Mouse (Mus musculus): Measurements from ENCODE around the gene Suz12. TPM values are rescaled to one million over a fixed set of nuclear protein-coding genes. Genes with fewer than 3 reads are reported as not detected.

Gene Suz12
- polyA plus RNA-seq, 1 experiment from 2014 or later = 18.0 TPM

DNA sequence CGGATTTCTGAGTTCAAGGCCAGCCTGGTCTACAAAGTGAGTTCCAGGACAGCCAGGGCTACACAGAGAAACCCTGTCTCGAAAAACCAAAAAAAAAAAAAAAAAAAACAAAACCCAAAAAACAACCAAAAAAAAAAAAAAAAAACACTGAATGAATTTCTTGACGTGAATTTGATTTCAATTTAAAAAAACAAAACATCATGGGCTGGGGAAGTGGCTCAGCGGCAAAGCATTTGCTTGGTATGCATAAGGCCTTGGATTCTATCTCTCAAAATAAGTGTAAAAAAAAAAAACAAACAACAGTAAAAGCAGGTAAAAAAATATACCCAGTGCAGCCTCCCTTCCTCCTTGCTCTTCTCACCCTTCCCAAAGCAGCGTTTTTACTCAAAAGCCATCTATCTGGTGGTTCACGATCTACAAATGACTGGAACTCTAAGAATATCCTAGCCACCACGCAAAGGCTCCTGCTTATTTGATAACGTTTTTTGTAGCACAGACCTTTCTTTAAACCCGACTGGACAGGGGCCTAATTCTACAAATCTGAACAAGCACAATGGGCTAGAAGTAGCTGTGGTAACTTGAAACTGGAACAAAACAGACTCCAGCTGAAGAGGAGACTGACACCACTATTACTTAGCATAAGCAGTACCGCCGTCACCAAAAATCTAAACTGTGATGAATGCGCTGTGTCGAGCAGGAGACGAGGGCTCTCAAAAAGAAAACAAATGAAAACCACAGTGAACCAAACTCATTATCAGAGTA lies 85.1 kb downstream of the Suz12 start:
- Histone ChIP-seq H3K4me1 (peaks cover 16% of the 10 kb centered on the region), H3K4me2 (replicated peaks) (no peak overlapping the region), H3K27me3 (no peaks in the 10 kb centered on the region), H3K36me3 (0 out of 2 replicates have a peak, but pooled peaks cover 3% of the 10 kb centered on the region), H3K9ac (no peak overlapping the region), H3K27ac (replicated peaks) (no peak overlapping the region), H3K9me3 (replicated peaks) (no peaks in the 10 kb centered on the region), H3K4me3 (replicated peaks) (no peak overlapping the region)
- no peak for ATAC-seq (ENCODE audit: insufficient number of reproducible peaks, low FRiP score, low TSS enrichment, low read depth)
- WGBS = 68% methylated on average over 14 of the region's 14 CpGs

DNA sequence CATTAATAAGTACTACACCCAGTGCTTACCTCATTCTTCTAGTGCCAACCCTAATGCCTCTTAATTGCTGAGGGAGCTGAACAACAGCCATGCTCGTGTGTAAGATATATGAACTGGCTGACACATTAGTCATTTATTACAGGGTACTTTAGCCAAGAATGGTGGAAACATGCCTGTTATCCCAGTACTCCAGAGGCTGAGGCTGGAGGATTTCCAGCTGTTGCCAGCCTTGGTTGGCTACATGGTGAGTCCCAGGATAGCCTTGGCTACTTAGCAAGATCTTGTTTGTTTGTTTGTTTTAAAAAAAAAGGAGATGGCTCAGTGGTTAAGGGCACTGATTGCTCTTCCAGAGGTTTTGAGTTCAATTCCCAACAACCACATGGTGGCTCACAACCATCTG lies 85.9 kb downstream of the Suz12 start:
- no peaks in the 10 kb centered on the region for H3K27me3 ChIP-seq
- H3K9ac ChIP-seq = no peak overlapping the region
- WGBS = 37% methylated on average over 1 of the region's 1 CpGs
- no peak overlapping the region for H3K4me3 ChIP-seq (replicated peaks)
- H3K4me2 ChIP-seq (replicated peaks) = no peak overlapping the region
- no peaks in the 10 kb centered on the region for H3K9me3 ChIP-seq (replicated peaks)
- H3K4me1 ChIP-seq = peaks cover 16% of the 10 kb centered on the region
- ATAC-seq (ENCODE audit: insufficient number of reproducible peaks, low FRiP score, low TSS enrichment, low read depth) = no peak
- no peak overlapping the region for H3K27ac ChIP-seq (replicated peaks)
- 0 out of 2 replicates have a peak, but pooled peaks cover 3% of the 10 kb centered on the region for H3K36me3 ChIP-seq

DNA sequence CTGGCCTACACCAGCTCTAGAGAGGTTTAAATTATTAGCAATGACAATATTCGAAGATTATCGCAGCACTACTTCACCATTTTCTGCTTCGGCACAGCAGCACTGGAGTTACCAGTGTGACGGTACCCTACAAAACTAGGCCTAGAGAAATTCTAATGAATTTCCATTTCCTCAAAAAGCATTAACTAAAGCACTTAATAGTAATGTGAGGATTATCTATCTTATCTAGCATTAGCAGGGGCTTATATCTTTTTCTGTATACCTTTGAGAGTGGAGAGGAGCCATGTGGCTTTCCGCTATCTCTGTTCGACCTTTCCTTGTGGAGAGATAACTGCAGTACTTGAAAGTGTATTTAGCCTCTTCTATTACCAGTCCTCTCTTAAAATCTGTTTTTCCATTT lies 86.8 kb downstream of the Suz12 start:
- 54% methylated on average over 6 of the region's 6 CpGs for WGBS
- ATAC-seq (ENCODE audit: insufficient number of reproducible peaks, low FRiP score, low TSS enrichment, low read depth) = no peak
- Histone ChIP-seq H3K9ac (no peak overlapping the region), H3K27ac (replicated peaks) (no peak overlapping the region), H3K27me3 (no peaks in the 10 kb centered on the region), H3K4me3 (replicated peaks) (peak overlapping the region; percentile 93), H3K36me3 (no peaks in the 10 kb centered on the region), H3K9me3 (replicated peaks) (no peaks in the 10 kb centered on the region), H3K4me1 (peaks cover 16% of the 10 kb centered on the region), H3K4me2 (replicated peaks) (peak overlapping the region; percentile 69)

DNA sequence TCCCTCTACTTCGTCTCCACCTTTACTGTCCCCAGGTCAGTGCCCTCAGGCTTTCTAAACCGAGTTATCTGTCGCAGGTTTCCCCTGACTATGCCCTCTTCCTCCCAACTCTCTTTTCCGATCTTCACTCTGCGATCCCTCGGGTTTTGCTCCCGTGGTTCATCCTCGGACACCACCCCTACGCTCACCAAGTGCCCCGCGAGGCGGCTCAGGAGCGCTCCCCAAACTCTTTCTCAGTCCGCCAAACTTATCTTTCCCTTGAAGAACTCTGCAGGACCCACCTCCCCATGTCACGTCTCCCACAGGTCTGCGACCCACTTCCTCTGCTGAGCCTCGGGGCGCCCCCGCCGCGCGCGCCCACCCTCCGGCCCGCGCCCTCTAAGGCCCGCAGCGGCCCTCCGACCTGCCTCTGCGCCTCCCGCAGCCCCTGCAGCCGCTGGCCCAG lies 87.5 kb downstream of the Suz12 start:
- WGBS = under 1% methylated on average over 32 of the region's 32 CpGs
- Histone ChIP-seq H3K4me2 (replicated peaks) (peak overlapping the region; percentile 69), H3K36me3 (no peaks in the 10 kb centered on the region), H3K9ac (peak overlapping the region; percentile 95), H3K4me3 (replicated peaks) (peak overlapping the region; percentile 93), H3K27ac (replicated peaks) (peak overlapping the region; percentile 94), H3K4me1 (peaks cover 16% of the 10 kb centered on the region), H3K27me3 (no peaks in the 10 kb centered on the region), H3K9me3 (replicated peaks) (no peaks in the 10 kb centered on the region)
- ATAC-seq (ENCODE audit: insufficient number of reproducible peaks, low FRiP score, low TSS enrichment, low read depth) = peak; percentile 58

DNA sequence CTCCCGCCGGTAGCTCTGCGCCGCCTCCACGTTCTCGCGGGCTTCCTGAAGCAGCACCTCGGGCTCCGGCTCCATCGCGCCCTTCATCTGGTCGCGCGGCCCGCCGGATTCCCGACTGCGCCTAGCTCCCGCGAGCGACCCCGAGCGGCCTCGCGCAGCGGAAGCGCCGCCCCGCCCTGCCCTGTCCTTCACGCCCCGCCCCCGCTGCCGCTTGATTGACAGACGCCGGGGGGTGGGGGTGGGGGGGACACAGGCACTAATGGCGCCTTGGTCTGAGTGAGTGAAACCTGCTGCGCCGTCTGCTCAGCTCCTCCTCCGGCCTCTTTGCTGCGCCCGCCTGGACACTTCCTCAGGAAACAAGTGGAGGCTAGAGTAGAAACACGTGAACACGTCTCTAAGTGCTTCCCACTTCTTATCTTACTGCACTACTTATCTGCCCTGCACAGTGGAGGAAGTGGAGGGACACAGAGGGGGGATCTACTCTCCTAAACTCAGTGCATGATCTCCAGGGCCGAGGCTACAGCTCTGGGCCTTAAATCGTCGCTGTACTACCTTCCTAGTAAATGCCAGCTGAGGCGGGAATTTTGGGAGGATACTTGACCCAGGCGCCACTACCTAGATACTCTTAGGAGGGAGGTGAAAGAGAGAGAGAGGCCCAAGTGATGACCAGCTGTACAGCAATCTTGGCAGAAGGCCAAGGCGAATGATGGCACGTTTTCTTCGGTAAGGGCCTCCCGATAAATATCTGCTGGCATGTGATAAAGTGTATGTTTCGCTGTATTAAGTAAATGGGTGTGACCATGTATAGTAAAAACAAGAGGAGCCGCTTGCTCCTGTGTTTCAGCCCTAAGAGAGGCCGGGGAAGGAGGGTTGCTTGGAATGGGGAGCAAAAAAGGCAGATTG lies 88.2 kb downstream of the Suz12 start, which contains the start of gene Crlf3:
Gene Crlf3 (minus strand): TSS at position 166 of the 903 bp plus-strand sequence.
- H3K27ac ChIP-seq (replicated peaks) = peak within 1 kb of the TSS; percentile 94
- H3K9ac ChIP-seq = peak within 1 kb of the TSS; percentile 95
- peak within 1 kb of the TSS; percentile 93 for H3K4me3 ChIP-seq (replicated peaks)
- H3K4me2 ChIP-seq (replicated peaks) = peak within 1 kb of the TSS; percentile 69
- ATAC-seq (ENCODE audit: insufficient number of reproducible peaks, low FRiP score, low TSS enrichment, low read depth) = peak; percentile 94
- no peaks in the 10 kb centered on the region for H3K36me3 ChIP-seq
- H3K9me3 ChIP-seq (replicated peaks) = no peaks in the 10 kb centered on the region
- 3% methylated on average over 55 of the region's 55 CpGs for WGBS
- peaks cover 16% of the 10 kb centered on the region for H3K4me1 ChIP-seq
- H3K27me3 ChIP-seq = no peaks in the 10 kb centered on the region

DNA sequence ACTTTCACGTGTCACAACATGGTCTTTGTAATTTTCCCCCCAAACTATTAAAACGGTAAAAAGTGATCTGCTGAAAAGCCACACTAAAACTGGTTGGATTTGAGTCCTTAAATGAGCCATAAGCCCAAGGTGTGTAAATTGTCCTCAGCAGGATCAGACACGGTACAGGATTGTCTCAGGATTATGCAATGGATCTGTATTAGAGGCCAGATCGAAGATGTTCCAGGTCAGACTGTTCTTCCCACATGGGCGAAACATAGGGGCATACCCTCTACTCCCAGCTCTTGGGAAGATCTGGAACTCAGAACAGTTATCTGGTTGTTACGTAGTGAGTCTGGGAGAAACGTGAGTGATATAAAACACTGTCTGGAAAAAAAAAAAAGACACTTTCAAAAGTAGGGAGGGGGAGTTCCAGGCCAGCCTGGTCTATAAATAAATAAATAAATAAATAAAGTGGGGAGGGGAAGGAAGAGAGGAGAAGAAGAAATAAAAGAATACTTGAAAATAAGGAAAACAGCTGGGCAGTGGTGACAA lies 88.9 kb downstream of the Suz12 start:
- Histone ChIP-seq H3K9ac (no peak overlapping the region), H3K27me3 (no peaks in the 10 kb centered on the region), H3K36me3 (no peaks in the 10 kb centered on the region), H3K4me1 (peaks cover 16% of the 10 kb centered on the region), H3K4me2 (replicated peaks) (peak overlapping the region; percentile 69; the same call in 1 of the 2 replicates), H3K4me3 (replicated peaks) (no peak overlapping the region), H3K9me3 (replicated peaks) (no peaks in the 10 kb centered on the region), H3K27ac (replicated peaks) (peak overlapping the region; percentile 94)
- ATAC-seq (ENCODE audit: insufficient number of reproducible peaks, low FRiP score, low TSS enrichment, low read depth) = no peak
- WGBS = 67% methylated on average over 7 of the region's 7 CpGs

Other genes with a start within 250 kb of the Suz12 start
- 45.2 and 52.1 TPM in 2 replicates for gene Utp6, start 30.7 kb upstream of the Suz12 start, polyA plus RNA-seq (2015; fragmentation: Nextera tagmentation; extraction: Ambion mirVana)
- gene Crlf3, start 87.9 kb downstream of the Suz12 start, polyA plus RNA-seq (2015; fragmentation: Nextera tagmentation; extraction: Ambion mirVana) = 40.7 and 46.0 TPM in 2 replicates
- gene Atad5, start 96.3 kb downstream of the Suz12 start, polyA plus RNA-seq (2015; fragmentation: Nextera tagmentation; extraction: Ambion mirVana) = 8.5 and 9.3 TPM in 2 replicates
- gene Tefm, start 149.1 kb downstream of the Suz12 start, polyA plus RNA-seq (2015; fragmentation: Nextera tagmentation; extraction: Ambion mirVana) = 24.2 and 26.0 TPM in 2 replicates
- gene Adap2, start 161.0 kb downstream of the Suz12 start, polyA plus RNA-seq (2015; fragmentation: Nextera tagmentation; extraction: Ambion mirVana) = 2.4 and 3.0 TPM in 2 replicates
- gene Rnf135, start 190.7 kb downstream of the Suz12 start, polyA plus RNA-seq (2015; fragmentation: Nextera tagmentation; extraction: Ambion mirVana) = 9.5 and 10.8 TPM in 2 replicates
- 52.0 and 56.5 TPM in 2 replicates for gene Rhot1, start 215.9 kb downstream of the Suz12 start, polyA plus RNA-seq (2015; fragmentation: Nextera tagmentation; extraction: Ambion mirVana)

Measured in embryonic facial prominence, embryonic 15.5 days (tissue).